Mouse (Mus musculus) bone marrow macrophage, adult 2 months (primary cell): ENCODE measurements around the gene Acvr1. TPM values are rescaled to one million over a fixed set of nuclear protein-coding genes. Genes with fewer than 3 reads are reported as not detected.
A peak's percentile ranks its signal among the peaks of the same experiment; 100 is the strongest.

Experiments
- H3K27ac ChIP-seq: 2 replicates; pipeline ENCODE4 v1.5.1; 2012; ENCODE audit warnings: low read depth, low read length; ENCODE audit not compliant: insufficient read depth
- H3K4me1 ChIP-seq: 2 replicates; pipeline ENCODE4 v1.6.1; 2012; ENCODE audit warnings: low read length; ENCODE audit not compliant: control insufficient read depth, insufficient read depth
- H3K4me3 ChIP-seq: 2 replicates; pipeline ENCODE4 v1.5.1; 2012; ENCODE audit warnings: mild to moderate bottlenecking, low read length, moderate library complexity; ENCODE audit not compliant: insufficient read depth
- CTCF ChIP-seq: IDR thresholded peaks from 2 replicates; pipeline ENCODE4 v1.5.1; 2012; ENCODE audit warnings: low read depth, mild to moderate bottlenecking, low read length, moderate library complexity
- POLR2A ChIP-seq: IDR thresholded peaks from 2 replicates; pipeline ENCODE4 v1.6.1; 2012; ENCODE audit warnings: mild to moderate bottlenecking, low read depth, low read length, borderline replicate concordance
- polyA plus RNA-seq: library from polyadenylated mRNA; stranded (reverse); fragments of >200 nt; gene quantifications from 2 replicates; pipeline ENCODE4 v1.2.4, GENCODE M21; 2012; ENCODE audit not compliant: missing spikeins, insufficient read depth, insufficient read length

The Acvr1 gene
- 11.2 and 14.2 TPM in 2 replicates for polyA plus RNA-seq

DNA sequence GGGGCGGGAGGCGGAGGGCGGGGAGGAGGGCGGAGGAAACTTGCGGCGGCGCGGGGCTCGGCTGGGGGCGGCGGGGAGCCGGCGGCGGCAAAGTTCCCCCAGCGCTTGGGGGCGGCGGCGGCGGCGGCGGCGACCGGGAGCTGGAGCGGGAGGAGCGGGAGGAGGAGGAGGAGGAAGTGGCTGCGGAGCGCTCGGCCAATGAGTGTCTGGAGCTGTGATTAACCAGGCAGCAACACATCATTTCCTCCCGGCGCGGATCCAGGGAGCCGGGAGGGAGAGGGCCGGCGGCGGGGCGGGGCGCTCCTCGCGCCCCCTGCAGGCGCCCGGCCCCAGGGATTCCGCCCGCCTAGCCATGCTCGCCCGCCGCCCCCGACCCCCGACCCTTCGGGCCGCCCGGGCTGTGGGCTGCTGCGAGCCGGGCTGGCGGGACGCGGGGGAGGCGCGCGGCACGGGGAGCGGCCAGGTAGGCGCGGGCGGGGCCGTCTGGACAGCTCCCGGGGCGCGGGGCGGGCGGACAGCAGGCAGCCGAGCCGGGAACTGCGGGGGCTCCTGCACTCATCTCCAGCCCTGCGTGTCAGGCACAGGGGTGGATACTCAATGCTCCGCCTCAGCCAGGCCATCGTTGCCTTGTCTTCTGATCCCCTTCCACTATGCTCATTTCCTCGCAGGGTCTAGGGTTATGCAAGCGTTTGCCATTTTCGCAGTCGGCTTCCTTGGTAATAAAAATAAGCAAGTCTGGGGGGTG, at the start of gene Acvr1, which contains the start of gene Upp2:
TSS of gene Acvr1 (minus strand) at position 92 of the 745 bp plus-strand sequence.
TSS of gene Upp2 (plus strand) at position 233 of the 745 bp plus-strand sequence.
- Histone ChIP-seq H3K27ac (peak within 1 kb of the TSS; percentile 62), H3K4me1 (peaks cover 24% of the 10 kb centered on the region), H3K4me3 (peak within 1 kb of the TSS; percentile 96)
- TF ChIP-seq POLR2A (no peak), CTCF (no peak)

GRCm38 (mm10) chr2:58615766-58616165, 48.8 kb upstream of the Acvr1 start:
- no peak for TF ChIP-seq CTCF
- H3K4me3 ChIP-seq = no peak overlapping the region
- H3K4me1 ChIP-seq = no peaks in the 10 kb centered on the region
- H3K27ac ChIP-seq = no peak overlapping the region

GRCm38 (mm10) chr2:58614851-58615250, 47.9 kb upstream of the Acvr1 start:
- no peak overlapping the region for H3K4me3 ChIP-seq
- TF ChIP-seq CTCF = no peak
- no peak for TF ChIP-seq POLR2A
- no peak overlapping the region for H3K27ac ChIP-seq
- no peaks in the 10 kb centered on the region for H3K4me1 ChIP-seq

GRCm38 (mm10) chr2:58613720-58614119, 46.8 kb upstream of the Acvr1 start:
- no peak overlapping the region for H3K27ac ChIP-seq
- no peak for TF ChIP-seq POLR2A
- TF ChIP-seq CTCF = no peak
- no peak overlapping the region for H3K4me3 ChIP-seq
- H3K4me1 ChIP-seq = no peaks in the 10 kb centered on the region

DNA sequence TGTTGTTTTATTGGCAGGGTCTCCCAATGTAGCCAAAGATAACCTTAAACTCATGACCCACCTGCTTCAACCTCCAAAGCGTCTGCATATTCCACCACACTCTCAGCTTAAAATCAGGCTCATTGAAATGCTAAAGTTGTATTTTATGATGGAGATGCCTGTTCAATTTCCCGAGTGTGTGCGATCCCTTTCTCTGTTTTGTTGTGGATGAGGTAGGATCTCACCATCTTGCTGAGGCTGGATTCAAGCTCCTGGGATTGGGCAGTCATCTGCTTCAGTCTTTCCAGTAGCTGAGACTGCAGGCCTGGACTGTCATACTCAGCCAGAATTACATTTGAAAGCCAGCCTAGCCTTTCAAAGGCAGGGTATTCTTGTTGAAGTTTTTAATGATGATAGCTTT, 37.8 kb upstream of the Acvr1 start:
- Histone ChIP-seq H3K4me3 (no peak overlapping the region), H3K27ac (no peak overlapping the region), H3K4me1 (peaks cover 4% of the 10 kb centered on the region)
- TF ChIP-seq CTCF = no peak
- TF ChIP-seq POLR2A = no peak

GRCm38 (mm10) chr2:58603379-58603778, 36.4 kb upstream of the Acvr1 start:
- H3K4me3 ChIP-seq = no peak overlapping the region
- no peak for TF ChIP-seq POLR2A
- H3K27ac ChIP-seq = no peak overlapping the region
- H3K4me1 ChIP-seq = peaks cover 10% of the 10 kb centered on the region

DNA sequence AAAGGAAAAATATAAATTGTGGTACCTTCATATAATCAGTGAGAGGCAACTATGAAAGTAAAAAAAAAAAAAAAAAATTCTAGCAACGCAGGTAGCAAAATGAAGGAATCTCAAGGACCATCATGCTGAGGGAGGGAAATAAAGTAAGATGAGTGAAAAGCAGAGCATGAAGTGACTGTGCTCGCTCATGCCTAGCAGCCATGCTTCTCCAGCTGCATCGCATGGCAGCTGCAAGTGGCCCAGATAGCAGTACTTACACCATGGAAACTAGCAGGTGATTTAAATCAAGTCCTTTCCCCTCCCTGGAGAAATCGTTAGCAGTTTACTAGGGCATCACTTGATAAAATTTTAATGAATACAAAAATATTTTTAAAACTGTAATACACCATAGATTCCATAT, 34.4 kb upstream of the Acvr1 start:
- Histone ChIP-seq H3K4me1 (peaks cover 10% of the 10 kb centered on the region), H3K4me3 (no peak overlapping the region), H3K27ac (no peak overlapping the region)
- no peak for TF ChIP-seq POLR2A
- TF ChIP-seq CTCF = no peak

DNA sequence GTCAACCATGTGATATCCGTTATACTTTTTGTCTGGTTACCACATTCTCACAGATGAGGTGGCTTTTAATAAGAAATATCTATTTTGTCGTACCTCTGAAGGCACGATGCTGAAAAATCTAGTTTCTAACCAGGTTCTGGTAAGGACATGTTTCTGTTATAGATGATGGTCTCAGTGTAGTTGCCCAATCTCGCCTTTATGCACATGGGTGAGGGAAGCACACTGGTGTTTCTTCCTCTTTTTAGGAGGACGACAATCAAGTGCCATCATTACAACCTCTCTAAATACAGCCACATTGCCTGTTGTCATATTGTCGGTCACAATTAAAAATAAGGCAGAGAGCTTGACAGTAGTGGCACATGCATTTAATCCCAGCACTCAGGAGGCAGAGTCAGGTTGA, 32.7 kb upstream of the Acvr1 start:
- TF ChIP-seq POLR2A (no peak), CTCF (no peak)
- Histone ChIP-seq H3K4me3 (no peak overlapping the region), H3K27ac (no peak overlapping the region), H3K4me1 (peaks cover 10% of the 10 kb centered on the region)

DNA sequence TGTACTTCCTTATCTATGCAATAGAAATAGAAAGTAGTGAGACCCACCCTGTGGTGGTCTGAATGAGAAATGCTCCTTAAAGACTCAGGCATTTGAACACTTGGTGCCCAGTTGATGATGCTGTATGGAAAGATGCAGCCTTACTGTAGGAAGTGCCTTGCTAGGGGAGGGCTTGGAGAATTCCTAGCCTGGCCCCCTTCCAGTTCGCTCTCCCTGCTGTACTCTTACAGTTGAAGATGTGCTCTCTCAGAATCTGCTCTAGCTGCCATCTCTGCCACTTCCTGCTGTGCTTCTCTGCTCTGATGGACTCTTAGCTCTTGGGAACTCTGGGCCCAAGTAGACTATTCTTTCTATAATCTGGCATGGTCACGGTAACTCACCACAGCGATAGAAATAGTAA, 30.6 kb upstream of the Acvr1 start:
- TF ChIP-seq POLR2A = no peak
- TF ChIP-seq CTCF = no peak

DNA sequence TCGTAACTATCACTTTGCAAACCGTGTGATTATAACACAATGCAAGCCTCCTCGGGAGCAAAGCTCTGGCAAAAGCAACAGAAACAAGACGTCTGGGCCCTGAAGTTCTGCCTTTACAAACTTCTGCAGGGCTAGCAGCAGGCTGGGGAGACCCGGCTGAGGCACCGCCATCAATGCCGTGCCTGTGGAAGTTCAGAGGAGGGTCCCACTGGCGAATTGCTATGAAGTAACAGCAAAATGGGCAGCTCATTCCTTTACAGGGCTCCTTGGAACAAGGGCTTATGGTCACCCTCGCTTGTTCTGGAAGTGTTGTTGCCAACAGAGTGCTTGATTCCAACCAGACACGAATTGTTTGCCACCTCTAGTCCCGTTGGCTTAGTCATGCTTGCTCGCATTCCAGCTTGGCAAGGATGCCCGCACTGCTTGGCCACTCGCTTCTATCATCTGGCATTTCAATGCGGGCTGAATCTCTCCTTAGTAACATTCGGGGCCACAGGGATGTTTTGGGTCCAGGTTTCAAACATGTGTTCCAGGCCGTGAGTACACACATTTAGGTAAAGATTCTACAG, 29.9 kb upstream of the Acvr1 start:
- no peak for TF ChIP-seq CTCF
- no peak for TF ChIP-seq POLR2A
- H3K4me3 ChIP-seq = no peak overlapping the region
- peaks cover 10% of the 10 kb centered on the region for H3K4me1 ChIP-seq
- no peak overlapping the region for H3K27ac ChIP-seq

More for the DNA sequence above, 30.6 kb upstream of the Acvr1 start:
- H3K4me1 ChIP-seq = peaks cover 10% of the 10 kb centered on the region
- H3K4me3 ChIP-seq = no peak overlapping the region
- no peak overlapping the region for H3K27ac ChIP-seq
